Mouse (Mus musculus): ENCODE measurements around the gene Vkorc1.
A peak's percentile ranks its signal among the peaks of the same experiment; 100 is the strongest.

DNA sequence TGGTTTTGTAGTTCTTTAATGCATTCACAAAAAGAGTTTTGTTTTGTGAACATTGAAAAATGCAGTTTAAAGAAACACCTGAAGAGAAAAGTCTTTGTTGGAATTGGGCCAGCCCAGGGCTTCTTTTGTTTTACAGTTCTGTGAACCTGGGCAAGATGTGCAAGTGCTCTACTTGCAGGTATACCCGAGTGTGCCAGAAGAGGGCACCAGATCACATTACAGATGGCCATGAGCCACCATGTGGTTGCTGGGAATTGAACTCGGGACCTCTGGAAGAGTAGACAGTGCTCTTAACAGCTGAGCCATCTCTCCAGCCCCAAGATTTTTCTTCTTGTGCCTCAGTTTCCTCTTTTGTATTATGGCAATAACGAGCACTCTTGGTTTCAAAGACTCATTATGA is 22.8 kb upstream of the Vkorc1 start:
- TF ChIP-seq CTCF (IDR thresholded peaks at IDR 0.05; ENCODE audit: insufficient read depth, low read length) (peak; percentile 52), POLR2A (IDR thresholded peaks at IDR 0.05; ENCODE audit: borderline replicate concordance, extremely low read depth, low read depth, low read length) (no peak)
